Mouse (Mus musculus): ENCODE results near the gene Uqcr10.
A peak's percentile ranks its signal among the peaks of the same experiment; 100 is the strongest.

The Uqcr10 gene

GRCm38 (mm10) chr11:4677250-4677872 is 26.8 kb downstream of the Uqcr10 start:
- peak; percentile 86 for DNase-seq (ENCODE audit: low read depth, low spot score)

- DNase-seq (ENCODE audit: low read depth, low spot score) = no peak
These were observed 28.4 kb downstream of the Uqcr10 start for GRCm38 (mm10) chr11:4675693-4676092.

GRCm38 (mm10) chr11:4675126-4675562 is 29.0 kb downstream of the Uqcr10 start:
- DNase-seq (ENCODE audit: low read depth, low spot score) = no peak

- DNase-seq (ENCODE audit: low read depth, low spot score) = no peak
These were observed 29.5 kb downstream of the Uqcr10 start for GRCm38 (mm10) chr11:4674593-4674992.

GRCm38 (mm10) chr11:4671736-4672135 is 32.4 kb downstream of the Uqcr10 start:
- DNase-seq (ENCODE audit: low read depth, low spot score) = no peak

- no peak for DNase-seq (ENCODE audit: low read depth, low spot score)
These were observed 41.7 kb downstream of the Uqcr10 start for GRCm38 (mm10) chr11:4662496-4662878.

- DNase-seq (ENCODE audit: low read depth, low spot score) = no peak
These were observed 42.2 kb downstream of the Uqcr10 start for GRCm38 (mm10) chr11:4661871-4662495.

- peak; percentile 48 for DNase-seq (ENCODE audit: low read depth, low spot score)
These were observed 42.8 kb downstream of the Uqcr10 start for GRCm38 (mm10) chr11:4661324-4661723.

GRCm38 (mm10) chr11:4660309-4661025 is 43.7 kb downstream of the Uqcr10 start:
- DNase-seq (ENCODE audit: low read depth, low spot score) = no peak

- no peak for DNase-seq (ENCODE audit: low read depth, low spot score)
These were observed 44.3 kb downstream of the Uqcr10 start for GRCm38 (mm10) chr11:4659818-4660217.
